In genomic region chr5:97087746-97088145, GRCm38 (mm10) we compare ENCODE assay signal across 26 mouse cellular contexts. TPM values are rescaled to one million over a fixed set of nuclear protein-coding genes. Genes with fewer than 3 reads are reported as not detected.
A peak's percentile ranks its signal among the peaks of the same experiment; 100 is the strongest.
DNase-seq lines count a peak whose midpoint lies in the region; ATAC-seq and TF ChIP-seq lines count a peak whose summit lies in the region.
"Had no signal": no experiment of that assay in that cellular context is flagged by ENCODE, and none has a peak within 500 bp of the region (broad histone marks: within the 10 kb centered on the region; RNA-seq: fewer than 3 reads in every experiment).

No protein-coding gene starts in this region.

- no peaks in the 10 kb centered on the region for H3K36me3 ChIP-seq in heart, adult 2 months (ENCODE audit: control insufficient read depth, insufficient read depth, low read length)
- H3K36me3 ChIP-seq in heart, embryonic 16.5 days (ENCODE audit: control insufficient read depth, insufficient read depth), result peaks cover 6% of the 10 kb centered on the region
- no peaks in the 10 kb centered on the region for H3K36me3 ChIP-seq in E14TG2a.4 (ENCODE audit: insufficient read depth, low read length)
- H3K36me3 ChIP-seq in ES-Bruce4 (ENCODE audit: control insufficient read depth, insufficient read depth, low read length, poor library complexity, severe bottlenecking), result no peaks in the 10 kb centered on the region

- intact Hi-C loops in heart, adult 2 months (cut with DNase I), result no loop called here
- intact Hi-C loops in heart, postnatal 10 days (cut with DNase I), result no loop called here

- no peaks in the 10 kb centered on the region for H3K79me2 ChIP-seq in heart, adult 2 months (replicated peaks; ENCODE audit: control insufficient read depth, insufficient read depth, low read length)

- H3K27me3 ChIP-seq in heart, adult 2 months (ENCODE audit: control insufficient read depth, insufficient read depth, low read length), result no peaks in the 10 kb centered on the region
- no peaks in the 10 kb centered on the region for H3K27me3 ChIP-seq in heart, embryonic 16.5 days (ENCODE audit: control insufficient read depth, insufficient read depth, low read length)
- 0 out of 2 replicates have a peak, but pooled peaks cover 3% of the 10 kb centered on the region for H3K27me3 ChIP-seq in E14TG2a.4 (ENCODE audit: insufficient read depth, low read length)
- no peaks in the 10 kb centered on the region for H3K27me3 ChIP-seq in ES-Bruce4 (ENCODE audit: control insufficient read depth, insufficient read depth, low read length, poor library complexity, severe bottlenecking)
- H3K27me3 ChIP-seq: embryonic facial prominence, embryonic 13.5 days; forebrain, embryonic 13.5 days; hindbrain, embryonic 13.5 days; limb, embryonic 13.5 days; neural tube, embryonic 15.5 days; Patski had no signal

- ATAC-seq in heart, embryonic 16.5 days (replicated peaks; ENCODE audit: extremely low read depth, insufficient read depth, low FRiP score), result no peak
- ATAC-seq in erythroblast, adult 5-6 weeks (replicated peaks; ENCODE audit: low FRiP score, poor library complexity, severe bottlenecking), result no peak
- ATAC-seq: forebrain, embryonic 13.5 days; intestine, embryonic 16.5 days; Patski had no signal

- H3K9ac ChIP-seq in heart, adult 2 months (ENCODE audit: low read depth, low read length), result no peak overlapping the region
- H3K9ac ChIP-seq in heart, embryonic 16.5 days (ENCODE audit: low read length), result no peak overlapping the region
- no peak overlapping the region for H3K9ac ChIP-seq in ES-Bruce4 (ENCODE audit: low read depth, poor library complexity, severe bottlenecking)
- H3K9ac ChIP-seq: embryonic facial prominence, embryonic 13.5 days; forebrain, embryonic 13.5 days; hindbrain, embryonic 13.5 days; limb, embryonic 13.5 days; neural tube, embryonic 15.5 days had no signal

- H3K9me3 ChIP-seq in heart, embryonic 16.5 days (replicated peaks; ENCODE audit: control insufficient read depth, low read length), result no peaks in the 10 kb centered on the region
- H3K9me3 ChIP-seq in E14TG2a.4 (ENCODE audit: low read length) (no peaks in the 10 kb centered on the region), ES-Bruce4 (replicated peaks; ENCODE audit: control insufficient read depth, insufficient read depth, low read length, poor library complexity, severe bottlenecking) (no peaks in the 10 kb centered on the region)
- H3K9me3 ChIP-seq: embryonic facial prominence, embryonic 13.5 days; forebrain, embryonic 13.5 days; hindbrain, embryonic 13.5 days; limb, embryonic 13.5 days; neural tube, embryonic 15.5 days had no signal

- no peak for TF ChIP-seq EP300 in heart, adult 2 months (IDR thresholded peaks at IDR 0.05; ENCODE audit: insufficient read depth, low read depth, low read length)
- TF ChIP-seq EP300 in ES-Bruce4 (IDR thresholded peaks at IDR 0.05; ENCODE audit: insufficient read depth, low read depth, low read length), result no peak

- no peak overlapping the region for H3K4me3 ChIP-seq in heart, adult 2 months
- no peak overlapping the region for H3K4me3 ChIP-seq in heart, embryonic 16.5 days (ENCODE audit: low read length)
- H3K4me3 ChIP-seq in E14TG2a.4 (replicated peaks; ENCODE audit: low read length), result peak overlapping the region; percentile 71
- H3K4me3 ChIP-seq in ES-Bruce4 (ENCODE audit: low read depth, low read length), result peak overlapping the region; percentile 37
- H3K4me3 ChIP-seq: embryonic facial prominence, embryonic 13.5 days; erythroblast, embryonic 14.5 days; forebrain, embryonic 13.5 days; hindbrain, embryonic 13.5 days; limb, embryonic 13.5 days; neural tube, embryonic 15.5 days had no signal

- H3K4me2 ChIP-seq in heart, embryonic 16.5 days (ENCODE audit: low read depth, low read length), result peak overlapping the region; percentile 45
- H3K4me2 ChIP-seq: embryonic facial prominence, embryonic 13.5 days; forebrain, embryonic 13.5 days; hindbrain, embryonic 13.5 days; limb, embryonic 13.5 days; liver, embryonic 11.5 days; neural tube, embryonic 15.5 days had no signal

- H3K4me1 ChIP-seq in heart, adult 2 months (ENCODE audit: control insufficient read depth, insufficient read depth, low read length), result no peaks in the 10 kb centered on the region; the same call in 1 of the 2 replicates
- H3K4me1 ChIP-seq in heart, embryonic 16.5 days (ENCODE audit: control insufficient read depth, insufficient read depth, low read length), result no peaks in the 10 kb centered on the region
- H3K4me1 ChIP-seq in E14TG2a.4 (replicated peaks; ENCODE audit: low read depth, low read length) (peaks cover 42% of the 10 kb centered on the region), ES-Bruce4 (ENCODE audit: control insufficient read depth, insufficient read depth, low read length) (peaks cover 2% of the 10 kb centered on the region)
- H3K4me1 ChIP-seq: embryonic facial prominence, embryonic 13.5 days; hindbrain, embryonic 13.5 days; limb, embryonic 13.5 days; neural tube, embryonic 15.5 days had no signal

- no peak for TF ChIP-seq POLR2A in heart, adult 2 months (IDR thresholded peaks at IDR 0.05; ENCODE audit: insufficient read depth, low read depth, low read length)
- no peak for TF ChIP-seq POLR2A in ES-Bruce4 (IDR thresholded peaks at IDR 0.05; ENCODE audit: insufficient read depth, low read length)

- no peak for DNase-seq in heart, adult 2 months
- DNase-seq in heart, adult 8-10 months (ENCODE audit: low spot score), result no peak
- no peak for DNase-seq in heart, postnatal 10 days
- no peak for DNase-seq in layer of hippocampus, postnatal 14 days (ENCODE audit: low spot score in 2 of 2)
- DNase-seq: adrenal gland, postnatal 10 days; B cell, adult 2 months; cerebellum, adult 11 months; cerebellum, adult 9-10 months; embryo, embryonic 11 days; kidney, adult 9 months; midbrain, embryonic 14.5 days; retina, postnatal 1 day; right cerebral cortex, postnatal 14 days had no signal

- peak overlapping the region; percentile 38 for H3K27ac ChIP-seq in heart, adult 2 months
- H3K27ac ChIP-seq in heart, embryonic 16.5 days (ENCODE audit: low read length), result no peak overlapping the region
- no peak overlapping the region for H3K27ac ChIP-seq in ES-Bruce4 (ENCODE audit: insufficient read depth, low read length)
- H3K27ac ChIP-seq: embryonic facial prominence, embryonic 13.5 days; forebrain, embryonic 13.5 days; hindbrain, embryonic 13.5 days; limb, embryonic 13.5 days; neural tube, embryonic 15.5 days had no signal

- TF ChIP-seq CTCF in heart, adult 2 months (IDR thresholded peaks at IDR 0.05), result no peak
- TF ChIP-seq CTCF in E14TG2a.4 (conservative IDR thresholded peaks at IDR 0.05; ENCODE audit: low read length) (no peak), ES-Bruce4 (IDR thresholded peaks at IDR 0.05; ENCODE audit: low read depth, low read length) (no peak)

- 89% methylated on average over 16 of the region's 16 CpGs for WGBS in heart, adult 2 months
- WGBS in heart, embryonic 16.5 days, result 91% methylated on average over 16 of the region's 16 CpGs

RNA-seq across cellular contexts. Expression of gene Paqr3, which starts 23.6 kb away (rescaled TPM):
- total RNA-seq in heart, adult 2 months (2021), result 1 to 10 TPM; 2.4 to 3.2 TPM
- 2.8 and 4.9 TPM in 2 replicates for polyA plus RNA-seq in heart, adult 2 months (2012; rRNA removed)
- total RNA-seq in heart, adult 8-10 months (2022), result 1 to 10 TPM; 2.3 to 4.9 (median 2.8) TPM
- polyA plus RNA-seq in heart, embryonic 16.5 days (2015; fragmentation: Nextera tagmentation; extraction: Ambion mirVana), result 1.3 and 1.6 TPM in 2 replicates
- total RNA-seq in heart, postnatal 10 days (2021), result 1 to 10 TPM; 2.4 to 3.5 TPM
- 12.3 and 13.4 TPM in 2 replicates for polyA plus RNA-seq in ES-Bruce4 (2011; ENCODE audit: insufficient read depth, insufficient read length, low read depth, missing spikeins)
- total RNA-seq in layer of hippocampus, postnatal 14 days (2021), result 10 to 100 TPM; 26.4 to 27.4 TPM
- total RNA-seq in erythroblast, adult 5-6 weeks (2015; ENCODE audit: low replicate concordance), result 3.7 and 5.0 TPM in 2 replicates
- total RNA-seq in erythroblast, adult 5-6 weeks (2017; ENCODE audit: low replicate concordance), result 3.6 and 5.6 TPM in 2 replicates

Comparison
In these comparisons a context has a peak if more than half of its experiments do, and no peak if none do; other contexts are left out.
1. H3K4me3 ChIP-seq: peak in E14TG2a.4 (single experiment) and ES-Bruce4 (single experiment); none in heart, adult 2 months (single experiment) and heart, embryonic 16.5 days (single experiment).
2. RNA of gene Paqr3, which starts 23.6 kb away (total RNA-seq): 26.4 to 27.4 TPM in layer of hippocampus, postnatal 14 days; 3.6 to 5.6 TPM in erythroblast, adult 5-6 weeks, 2.4 to 3.5 TPM in heart, postnatal 10 days, 2.4 to 3.2 TPM in heart, adult 2 months and 2.3 to 4.9 TPM in heart, adult 8-10 months; every median in the first group is over 4 times any median in the second.